ENCODE assay signal across 1 mouse cellular context in the genomic region with DNA sequence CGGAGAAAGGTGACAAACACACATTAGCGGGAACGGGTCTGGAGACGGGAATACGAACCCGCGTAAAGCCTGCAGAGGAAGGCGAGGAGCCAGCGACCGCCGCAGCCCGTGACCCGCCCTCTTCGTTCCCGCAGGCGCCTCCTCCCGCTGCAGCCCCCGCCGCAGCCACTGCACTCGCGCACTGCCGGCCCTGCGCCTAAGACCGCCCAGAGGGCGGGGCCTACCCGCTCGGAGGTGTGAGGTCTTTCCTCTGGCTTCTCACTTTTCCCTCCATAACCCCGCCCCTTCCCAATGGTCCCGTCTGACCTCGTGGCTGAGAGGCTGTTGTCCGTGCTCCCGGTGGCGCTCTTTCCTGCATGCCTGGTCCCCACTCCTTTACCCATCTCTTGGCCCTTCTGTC.
TF ChIP-seq lines count a peak whose summit lies in the region.

No protein-coding gene starts in this region.

TF ChIP-seq in CH12.LX, 34 proteins besides CTCF, POLR2A, EP300 and RAD21:
- TF ChIP-seq SIN3A (IDR thresholded peaks at IDR 0.05; ENCODE audit: low read length) (peak; percentile 31; the same call in 1 of the 2 replicates), ZNF384 (IDR thresholded peaks at IDR 0.05; ENCODE audit: low read depth, low read length) (no peak), MAX (IDR thresholded peaks at IDR 0.05; ENCODE audit: low read length) (peak; percentile 77), ZC3H11A (IDR thresholded peaks at IDR 0.05; ENCODE audit: low read depth, low read length) (no peak), MXI1 (IDR thresholded peaks at IDR 0.05; ENCODE audit: low read depth, low read length) (peak; percentile 35; the same call in 1 of the 2 replicates), TCF12 (IDR thresholded peaks at IDR 0.05; ENCODE audit: low read depth, low read length) (0 out of 2 replicates have a peak, but pooled peaks have one; percentile 14), RCOR1 (conservative IDR thresholded peaks at IDR 0.05; ENCODE audit: low read depth, low read length) (no peak), POLR2AphosphoS2 (IDR thresholded peaks at IDR 0.05; ENCODE audit: low read depth, low read length) (no peak), NELFE (IDR thresholded peaks at IDR 0.05; ENCODE audit: low read depth, low read length) (0 out of 2 replicates have a peak, but pooled peaks have one; percentile 30), USF2 (conservative IDR thresholded peaks at IDR 0.05; ENCODE audit: low read depth, low read length) (no peak), MAZ (IDR thresholded peaks at IDR 0.05; ENCODE audit: low read depth, low read length) (peak; percentile 65; the same call in 1 of the 2 replicates), MAFK (IDR thresholded peaks at IDR 0.05; ENCODE audit: insufficient replicate concordance, low read length) (no peak), BHLHE40 (IDR thresholded peaks at IDR 0.05; ENCODE audit: low read depth, low read length) (0 out of 2 replicates have a peak, but pooled peaks have one; percentile 19), PAX5 (IDR thresholded peaks at IDR 0.05; ENCODE audit: low read length) (no peak), JUN (IDR thresholded peaks at IDR 0.05; ENCODE audit: insufficient read depth, low read depth, low read length) (no peak), UBTF (IDR thresholded peaks at IDR 0.05; ENCODE audit: low read depth, low read length) (0 out of 2 replicates have a peak, but pooled peaks have one; percentile 27), NRF1 (IDR thresholded peaks at IDR 0.05; ENCODE audit: low read depth, low read length) (peak; percentile 74), SMC3 (IDR thresholded peaks at IDR 0.05; ENCODE audit: low read depth, low read length) (no peak), IRF4 (IDR thresholded peaks at IDR 0.05; ENCODE audit: low read depth, low read length) (peak; percentile 31; the same call in 1 of the 2 replicates)
